Mouse (Mus musculus) stomach, embryonic 16.5 days (tissue): ENCODE data around the gene Lin52. TPM values are rescaled to one million over a fixed set of nuclear protein-coding genes. Genes with fewer than 3 reads are reported as not detected.
A peak's percentile ranks its signal among the peaks of the same experiment; 100 is the strongest.

Source experiments
- ATAC-seq: fragments of 200-750 bp; cut with Nextera tagmentation; 2 replicates; pipeline ENCODE4 v1.8.0; 2017; ENCODE audit warnings: moderate number of reproducible peaks, moderate TSS enrichment; ENCODE audit not compliant: insufficient read depth, low FRiP score
- H3K27ac ChIP-seq: fragments of 300-500 bp; sonication (generic); 2 replicates; pipeline ENCODE4 v1.5.1; 2014; ENCODE audit warnings: low read length
- H3K27me3 ChIP-seq: fragments of 300-500 bp; sonication (generic); 2 replicates; pipeline ENCODE4 v1.6.1; 2014; ENCODE audit warnings: low read length, control low read depth, mixed read lengths; ENCODE audit not compliant: control insufficient read depth, insufficient read depth
- H3K36me3 ChIP-seq: fragments of 300-500 bp; sonication (generic); 2 replicates; pipeline ENCODE4 v1.6.1; 2014; ENCODE audit warnings: low read length; ENCODE audit not compliant: control insufficient read depth, insufficient read depth
- H3K4me1 ChIP-seq: fragments of 300-500 bp; sonication (generic); 2 replicates; pipeline ENCODE4 v1.6.1; 2014; ENCODE audit warnings: low read length, control low read depth, mixed read lengths; ENCODE audit not compliant: control insufficient read depth, insufficient read depth
- H3K4me2 ChIP-seq: fragments of 300-500 bp; sonication (generic); 2 replicates; pipeline ENCODE4 v1.6.1; 2014; ENCODE audit warnings: low read depth, low read length, mixed read lengths
- H3K4me3 ChIP-seq: fragments of 300-500 bp; sonication (generic); replicated peaks from 2 replicates; pipeline ENCODE4 v1.5.1; 2014; ENCODE audit warnings: mild to moderate bottlenecking, low read length
- H3K9ac ChIP-seq: fragments of 300-500 bp; sonication (generic); 2 replicates; pipeline ENCODE4 v1.6.1; 2014; ENCODE audit warnings: low read length
- H3K9me3 ChIP-seq: fragments of 300-500 bp; sonication (generic); replicated peaks from 2 replicates; pipeline ENCODE4 v1.6.1; 2016; ENCODE audit warnings: low read length, control low read depth; ENCODE audit not compliant: control insufficient read depth
- WGBS: fragments of 180-500 bp; shearing (Covaris S2); extraction: QIAGEN DNeasy Blood & Tissue Kit; methylation state at CpG from one replicate; pipeline ENCODE4 v1.1.7; 2014; 5-methylcytosine and 5-hydroxymethylcytosine counted together
- polyA plus RNA-seq: library from polyadenylated mRNA; unstranded; fragments of >200 nt; fragmentation: Nextera tagmentation; extraction: Ambion mirVana; gene quantifications from 2 replicates; pipeline ENCODE4 v1.2.1, GENCODE M21; 2015

Gene Lin52
- polyA plus RNA-seq, 1 experiment from 2014 or later: 16.3 TPM

GRCm38 (mm10) chr12:84570694-84571415 lies 119.6 kb downstream of the Lin52 start:
- Histone ChIP-seq H3K9me3 (no peaks in the 10 kb centered on the region), H3K9ac (no peak overlapping the region), H3K4me2 (no peak overlapping the region), H3K4me1 (0 out of 2 replicates have a peak, but pooled peaks cover 3% of the 10 kb centered on the region), H3K36me3 (no peaks in the 10 kb centered on the region), H3K27ac (no peak overlapping the region), H3K4me3 (no peak overlapping the region), H3K27me3 (peaks cover 62% of the 10 kb centered on the region)
- ATAC-seq: no peak
- 3% methylated on average over 34 of the region's 34 CpGs for WGBS

GRCm38 (mm10) chr12:84571466-84572340 lies 120.5 kb downstream of the Lin52 start:
- 2% methylated on average over 43 of the region's 43 CpGs for WGBS
- H3K4me3 ChIP-seq: no peak overlapping the region
- no peaks in the 10 kb centered on the region for H3K9me3 ChIP-seq
- no peak for ATAC-seq
- no peak overlapping the region for H3K4me2 ChIP-seq
- H3K9ac ChIP-seq: no peak overlapping the region
- H3K36me3 ChIP-seq: no peaks in the 10 kb centered on the region
- H3K4me1 ChIP-seq: 0 out of 2 replicates have a peak, but pooled peaks cover 3% of the 10 kb centered on the region
- peaks cover 62% of the 10 kb centered on the region for H3K27me3 ChIP-seq
- H3K27ac ChIP-seq: no peak overlapping the region

- Histone ChIP-seq H3K4me3 (no peak overlapping the region), H3K36me3 (no peaks in the 10 kb centered on the region), H3K4me1 (0 out of 2 replicates have a peak, but pooled peaks cover 3% of the 10 kb centered on the region), H3K9ac (no peak overlapping the region), H3K27me3 (peaks cover 62% of the 10 kb centered on the region), H3K4me2 (no peak overlapping the region), H3K27ac (no peak overlapping the region), H3K9me3 (no peaks in the 10 kb centered on the region)
- 8% methylated on average over 7 of the region's 7 CpGs for WGBS
- no peak for ATAC-seq
Measured at GRCm38 (mm10) chr12:84572341-84572720, 121.1 kb downstream of the Lin52 start.

GRCm38 (mm10) chr12:84573094-84573493 lies 121.9 kb downstream of the Lin52 start:
- no peak overlapping the region for H3K27ac ChIP-seq
- H3K4me3 ChIP-seq: no peak overlapping the region
- no peak overlapping the region for H3K9ac ChIP-seq
- no peak for ATAC-seq
- no peaks in the 10 kb centered on the region for H3K36me3 ChIP-seq
- H3K9me3 ChIP-seq: no peaks in the 10 kb centered on the region
- H3K27me3 ChIP-seq: peaks cover 57% of the 10 kb centered on the region
- no peak overlapping the region for H3K4me2 ChIP-seq
- H3K4me1 ChIP-seq: 0 out of 2 replicates have a peak, but pooled peaks cover 3% of the 10 kb centered on the region
- WGBS: 21% methylated on average over 7 of the region's 7 CpGs

- no peaks in the 10 kb centered on the region for H3K9me3 ChIP-seq
- H3K4me3 ChIP-seq: no peak overlapping the region
- no peak for ATAC-seq
- H3K9ac ChIP-seq: no peak overlapping the region
- no peaks in the 10 kb centered on the region for H3K4me1 ChIP-seq
- WGBS: 70% methylated on average over 11 of the region's 11 CpGs
- H3K27me3 ChIP-seq: peaks cover 11% of the 10 kb centered on the region
- no peak overlapping the region for H3K27ac ChIP-seq
- H3K36me3 ChIP-seq: no peaks in the 10 kb centered on the region
- no peak overlapping the region for H3K4me2 ChIP-seq
Measured at GRCm38 (mm10) chr12:84577768-84578439, 126.7 kb downstream of the Lin52 start.

GRCm38 (mm10) chr12:84578440-84578770 lies 127.2 kb downstream of the Lin52 start:
- Histone ChIP-seq H3K27me3 (peaks cover 6% of the 10 kb centered on the region; the same call in 1 of the 2 replicates), H3K36me3 (no peaks in the 10 kb centered on the region), H3K27ac (no peak overlapping the region), H3K4me2 (no peak overlapping the region), H3K4me1 (no peaks in the 10 kb centered on the region), H3K9me3 (no peaks in the 10 kb centered on the region), H3K9ac (no peak overlapping the region), H3K4me3 (no peak overlapping the region)
- no peak for ATAC-seq
- 42% methylated on average over 5 of the region's 5 CpGs for WGBS

GRCm38 (mm10) chr12:84581285-84581684 lies 130.1 kb downstream of the Lin52 start:
- no peaks in the 10 kb centered on the region for H3K27me3 ChIP-seq
- H3K27ac ChIP-seq: no peak overlapping the region
- H3K4me2 ChIP-seq: no peak overlapping the region
- 93% methylated on average over 2 of the region's 2 CpGs for WGBS
- no peak for ATAC-seq
- H3K9ac ChIP-seq: no peak overlapping the region
- H3K9me3 ChIP-seq: no peaks in the 10 kb centered on the region
- no peaks in the 10 kb centered on the region for H3K4me1 ChIP-seq
- H3K4me3 ChIP-seq: no peak overlapping the region
- no peaks in the 10 kb centered on the region for H3K36me3 ChIP-seq

- no peaks in the 10 kb centered on the region for H3K9me3 ChIP-seq
- peak; percentile 46; the same call in 1 of the 2 replicates for ATAC-seq
- WGBS: 1% methylated on average over 54 of the region's 54 CpGs
Measured at GRCm38 (mm10) chr12:84589825-84590761, 138.9 kb downstream of the Lin52 start.

More at GRCm38 (mm10) chr12:84589825-84590761, 138.9 kb downstream of the Lin52 start:
- Histone ChIP-seq H3K4me1 (0 out of 2 replicates have a peak, but pooled peaks cover 4% of the 10 kb centered on the region), H3K27me3 (no peaks in the 10 kb centered on the region), H3K36me3 (no peaks in the 10 kb centered on the region), H3K9ac (peak overlapping the region; percentile 64), H3K4me2 (peak overlapping the region; percentile 91), H3K4me3 (peak overlapping the region; percentile 48), H3K27ac (no peak overlapping the region)
